Mouse (Mus musculus): Measurements from ENCODE around the gene Tnk2. TPM values are rescaled to one million over a fixed set of nuclear protein-coding genes. Genes with fewer than 3 reads are reported as not detected.
A peak's percentile ranks its signal among the peaks of the same experiment; 100 is the strongest.
"Not testable (repeated sequence)": the region's sequence is repeated elsewhere in the genome, so short reads cannot be mapped to it uniquely, and the experiment has no call there.

The Tnk2 gene
- polyA plus RNA-seq, 1 experiment from 2014 or later: 10.6 TPM

DNA sequence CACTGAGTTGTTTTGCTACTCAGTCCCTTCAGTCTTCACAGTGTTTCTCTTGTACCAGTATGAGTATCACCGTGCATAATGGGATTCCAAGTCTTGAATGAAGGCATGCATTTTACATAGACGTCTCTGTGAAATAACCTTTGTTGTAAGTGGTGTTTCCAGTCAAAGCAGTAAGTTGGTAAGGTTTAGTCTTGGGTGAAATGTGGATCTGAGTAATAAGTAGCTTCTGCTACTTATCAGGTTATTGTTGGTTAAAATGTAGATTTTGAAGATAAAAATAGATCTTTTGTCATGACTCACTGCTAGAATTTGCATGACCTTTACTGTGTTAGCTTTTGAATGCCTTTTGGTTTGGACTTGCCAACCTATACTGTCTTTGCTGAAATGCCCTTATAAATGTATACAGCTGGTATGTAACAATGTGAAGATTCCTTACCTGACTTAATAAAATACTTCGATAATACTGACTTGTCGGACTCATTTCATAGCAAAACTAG, 11.3 kb upstream of the Tnk2 start:
- H3K9me3 ChIP-seq (replicated peaks; ENCODE audit: control insufficient read depth, low read length): no peaks in the 10 kb centered on the region
- H3K4me1 ChIP-seq (ENCODE audit: control insufficient read depth, insufficient read depth, low read length): no peaks in the 10 kb centered on the region; the same call in 1 of the 2 replicates
- no peaks in the 10 kb centered on the region for H3K27me3 ChIP-seq (ENCODE audit: control insufficient read depth, insufficient read depth, low read length)
- no peak overlapping the region for H3K4me2 ChIP-seq (ENCODE audit: low read depth, low read length)
- H3K9ac ChIP-seq (ENCODE audit: low read length): no peak overlapping the region
- peaks cover 27% of the 10 kb centered on the region; the same call in 1 of the 2 replicates for H3K36me3 ChIP-seq (ENCODE audit: control insufficient read depth, insufficient read depth, low read length)
- ATAC-seq (ENCODE audit: insufficient read depth, low FRiP score): no peak
- no peak overlapping the region for H3K4me3 ChIP-seq (replicated peaks; ENCODE audit: low read length)
- no peak overlapping the region for H3K27ac ChIP-seq (ENCODE audit: low read length)
- WGBS: 91% methylated on average over 4 of the region's 4 CpGs

DNA sequence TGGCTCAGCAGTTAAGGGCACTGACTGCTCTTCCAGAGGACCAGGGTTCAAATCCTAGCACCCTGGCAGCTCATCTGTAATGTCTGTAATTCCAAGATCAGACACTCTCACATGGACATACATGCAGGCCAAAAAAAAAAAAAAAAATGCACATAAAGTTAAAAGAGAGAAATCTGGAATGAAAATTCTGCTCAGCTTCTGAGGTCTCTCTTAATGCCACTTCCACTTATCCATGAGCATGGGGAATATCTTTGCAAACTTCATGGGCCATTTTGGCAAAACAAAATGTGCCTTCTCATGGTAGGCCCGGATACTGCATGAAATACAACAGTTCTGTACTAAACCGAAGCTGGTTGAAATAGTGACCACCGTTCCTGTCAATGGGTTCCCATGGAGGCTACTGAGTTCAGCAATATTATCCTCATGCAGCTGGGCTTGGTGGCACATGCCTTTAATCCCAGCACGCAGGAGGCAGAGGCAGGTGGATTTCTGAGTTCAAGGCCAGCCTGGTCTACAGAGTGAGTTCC, 10.1 kb upstream of the Tnk2 start:
- ATAC-seq (ENCODE audit: insufficient read depth, low FRiP score): no peak
- Histone ChIP-seq H3K27ac (ENCODE audit: low read length) (no peak overlapping the region), H3K4me2 (ENCODE audit: low read depth, low read length) (no peak overlapping the region), H3K9me3 (replicated peaks; ENCODE audit: control insufficient read depth, low read length) (no peaks in the 10 kb centered on the region), H3K9ac (ENCODE audit: low read length) (no peak overlapping the region), H3K4me1 (ENCODE audit: control insufficient read depth, insufficient read depth, low read length) (no peaks in the 10 kb centered on the region; the same call in 1 of the 2 replicates), H3K4me3 (replicated peaks; ENCODE audit: low read length) (no peak overlapping the region), H3K36me3 (ENCODE audit: control insufficient read depth, insufficient read depth, low read length) (peaks cover 27% of the 10 kb centered on the region; the same call in 1 of the 2 replicates), H3K27me3 (ENCODE audit: control insufficient read depth, insufficient read depth, low read length) (no peaks in the 10 kb centered on the region)
- 87% methylated on average over 4 of the region's 4 CpGs for WGBS

DNA sequence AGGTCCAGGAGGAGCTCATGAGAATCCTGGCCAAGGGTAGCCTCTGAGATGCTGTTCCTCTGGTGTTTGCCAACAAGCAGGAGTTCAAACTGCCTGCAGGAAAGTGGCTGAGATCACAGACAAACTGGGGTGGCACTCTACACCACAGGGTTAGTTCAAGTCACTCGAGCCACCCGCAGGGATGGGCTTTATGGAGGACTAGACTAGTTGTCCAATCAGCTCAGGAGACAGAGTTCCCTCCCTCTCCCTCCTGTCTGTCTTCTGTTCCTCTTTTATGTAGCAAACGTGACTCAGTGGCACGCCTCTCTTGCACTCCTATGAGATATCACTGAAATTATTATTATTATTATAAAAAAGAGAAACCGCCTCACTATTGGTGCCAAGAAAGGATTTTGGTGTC, 9.5 kb upstream of the Tnk2 start:
- H3K9me3 ChIP-seq (replicated peaks; ENCODE audit: control insufficient read depth, low read length): no peaks in the 10 kb centered on the region
- H3K4me2 ChIP-seq (ENCODE audit: low read depth, low read length): no peak overlapping the region
- WGBS: 80% methylated on average over 5 of the region's 5 CpGs
- no peak overlapping the region for H3K9ac ChIP-seq (ENCODE audit: low read length)
- no peaks in the 10 kb centered on the region for H3K27me3 ChIP-seq (ENCODE audit: control insufficient read depth, insufficient read depth, low read length)
- H3K4me3 ChIP-seq (replicated peaks; ENCODE audit: low read length): no peak overlapping the region
- ATAC-seq (ENCODE audit: insufficient read depth, low FRiP score): no peak
- H3K4me1 ChIP-seq (ENCODE audit: control insufficient read depth, insufficient read depth, low read length): no peaks in the 10 kb centered on the region; the same call in 1 of the 2 replicates
- no peak overlapping the region for H3K27ac ChIP-seq (ENCODE audit: low read length)
- H3K36me3 ChIP-seq (ENCODE audit: control insufficient read depth, insufficient read depth, low read length): peaks cover 27% of the 10 kb centered on the region; the same call in 1 of the 2 replicates

DNA sequence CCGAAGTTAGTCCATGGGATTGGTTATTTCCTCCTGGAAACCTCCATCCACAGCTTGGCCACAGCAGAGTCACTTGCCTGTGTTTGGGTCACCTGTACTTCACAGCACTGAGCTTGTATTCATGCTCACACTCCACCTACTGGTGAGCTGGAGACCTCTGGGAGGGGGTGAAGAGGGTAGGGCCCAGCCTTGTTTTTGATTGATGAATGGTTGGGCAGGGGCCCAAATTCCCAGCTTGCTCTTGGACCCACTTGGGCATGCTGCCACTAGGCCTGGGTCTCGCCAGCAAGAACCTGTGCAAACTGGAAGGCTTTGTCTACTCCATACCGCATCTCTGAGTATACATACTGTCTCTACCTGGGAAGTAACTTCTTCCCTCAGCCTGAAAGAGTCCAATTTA, 8.4 kb upstream of the Tnk2 start:
- H3K9ac ChIP-seq (ENCODE audit: low read length): no peak overlapping the region
- ATAC-seq (ENCODE audit: insufficient read depth, low FRiP score): peak; percentile 35; the same call in 1 of the 2 replicates
- H3K9me3 ChIP-seq (replicated peaks; ENCODE audit: control insufficient read depth, low read length): no peaks in the 10 kb centered on the region
- H3K4me3 ChIP-seq (replicated peaks; ENCODE audit: low read length): no peak overlapping the region
- no peak overlapping the region for H3K4me2 ChIP-seq (ENCODE audit: low read depth, low read length)
- H3K4me1 ChIP-seq (ENCODE audit: control insufficient read depth, insufficient read depth, low read length): no peaks in the 10 kb centered on the region; the same call in 1 of the 2 replicates
- no peak overlapping the region for H3K27ac ChIP-seq (ENCODE audit: low read length)
- no peaks in the 10 kb centered on the region for H3K27me3 ChIP-seq (ENCODE audit: control insufficient read depth, insufficient read depth, low read length)
- 62% methylated on average over 3 of the region's 3 CpGs for WGBS
- 0 out of 2 replicates have a peak, but pooled peaks cover 20% of the 10 kb centered on the region for H3K36me3 ChIP-seq (ENCODE audit: control insufficient read depth, insufficient read depth, low read length)

DNA sequence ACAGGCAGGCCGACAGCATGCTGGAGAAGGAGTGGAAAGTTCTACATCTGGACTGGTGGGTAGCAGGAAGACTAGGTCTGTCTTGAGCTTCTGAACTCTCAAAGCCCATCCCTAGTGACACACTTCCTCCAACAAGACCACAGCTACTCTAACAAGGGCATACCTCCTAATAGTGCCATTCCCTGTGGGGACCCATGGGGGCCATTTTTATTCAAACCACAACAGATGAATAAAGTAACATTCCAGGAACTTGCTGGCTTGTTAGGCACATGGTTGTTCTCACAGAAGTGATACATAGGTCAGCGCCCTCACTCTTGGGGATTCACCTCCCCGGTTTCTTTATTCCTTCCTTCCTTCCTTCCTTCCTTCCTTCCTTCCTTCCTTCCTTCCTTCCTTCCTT, 7.3 kb upstream of the Tnk2 start:
- H3K4me2 ChIP-seq (ENCODE audit: low read depth, low read length): no peak overlapping the region
- WGBS: 84% methylated on average over 3 of the region's 3 CpGs
- H3K4me1 ChIP-seq (ENCODE audit: control insufficient read depth, insufficient read depth, low read length): no peaks in the 10 kb centered on the region; the same call in 1 of the 2 replicates
- no peaks in the 10 kb centered on the region for H3K27me3 ChIP-seq (ENCODE audit: control insufficient read depth, insufficient read depth, low read length)
- 0 out of 2 replicates have a peak, but pooled peaks cover 12% of the 10 kb centered on the region for H3K36me3 ChIP-seq (ENCODE audit: control insufficient read depth, insufficient read depth, low read length)
- H3K9ac ChIP-seq (ENCODE audit: low read length): no peak overlapping the region
- no peak for ATAC-seq (ENCODE audit: insufficient read depth, low FRiP score)
- H3K4me3 ChIP-seq (replicated peaks; ENCODE audit: low read length): no peak overlapping the region
- no peak overlapping the region for H3K27ac ChIP-seq (ENCODE audit: low read length)
- H3K9me3 ChIP-seq (replicated peaks; ENCODE audit: control insufficient read depth, low read length): no peaks in the 10 kb centered on the region

DNA sequence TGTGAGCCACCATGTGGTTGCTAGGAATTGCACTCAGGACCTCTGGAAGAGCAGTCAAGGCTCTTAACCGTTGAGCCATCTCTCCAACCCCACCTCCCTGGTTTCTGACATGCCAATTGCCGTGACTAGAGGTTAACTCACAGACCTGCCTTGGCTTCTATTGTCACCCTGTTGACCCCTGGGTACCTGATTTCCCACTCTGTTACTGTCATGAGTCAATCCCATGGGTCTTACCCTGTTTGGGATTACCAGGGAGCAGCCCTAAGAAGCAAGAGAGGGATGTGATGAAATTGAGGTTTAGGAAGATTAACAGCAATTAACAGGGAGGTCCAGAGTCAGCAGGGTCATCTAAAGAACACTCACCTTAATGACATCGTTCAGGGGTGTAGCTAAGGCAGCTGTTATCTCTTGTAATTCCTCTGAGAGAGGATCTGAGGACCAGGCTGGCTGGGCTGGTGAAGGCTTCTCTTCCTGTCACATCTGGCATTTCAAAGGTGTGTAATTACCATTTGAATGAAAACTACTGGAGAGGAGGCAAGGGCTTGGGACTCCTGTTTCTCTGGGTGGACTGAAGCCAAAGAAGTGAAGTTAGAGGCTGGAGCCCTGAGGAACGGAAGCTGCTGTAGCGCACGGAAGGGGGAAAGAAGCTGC, 6.7 kb upstream of the Tnk2 start:
- 0 out of 2 replicates have a peak, but pooled peaks cover 9% of the 10 kb centered on the region for H3K36me3 ChIP-seq (ENCODE audit: control insufficient read depth, insufficient read depth, low read length)
- no peaks in the 10 kb centered on the region for H3K27me3 ChIP-seq (ENCODE audit: control insufficient read depth, insufficient read depth, low read length)
- no peak overlapping the region for H3K27ac ChIP-seq (ENCODE audit: low read length)
- H3K4me1 ChIP-seq (ENCODE audit: control insufficient read depth, insufficient read depth, low read length): no peaks in the 10 kb centered on the region; the same call in 1 of the 2 replicates
- no peak overlapping the region for H3K9ac ChIP-seq (ENCODE audit: low read length)
- no peak for ATAC-seq (ENCODE audit: insufficient read depth, low FRiP score)
- no peak overlapping the region for H3K4me2 ChIP-seq (ENCODE audit: low read depth, low read length)
- WGBS: 37% methylated on average over 6 of the region's 6 CpGs
- H3K4me3 ChIP-seq (replicated peaks; ENCODE audit: low read length): no peak overlapping the region
- no peaks in the 10 kb centered on the region for H3K9me3 ChIP-seq (replicated peaks; ENCODE audit: control insufficient read depth, low read length)

DNA sequence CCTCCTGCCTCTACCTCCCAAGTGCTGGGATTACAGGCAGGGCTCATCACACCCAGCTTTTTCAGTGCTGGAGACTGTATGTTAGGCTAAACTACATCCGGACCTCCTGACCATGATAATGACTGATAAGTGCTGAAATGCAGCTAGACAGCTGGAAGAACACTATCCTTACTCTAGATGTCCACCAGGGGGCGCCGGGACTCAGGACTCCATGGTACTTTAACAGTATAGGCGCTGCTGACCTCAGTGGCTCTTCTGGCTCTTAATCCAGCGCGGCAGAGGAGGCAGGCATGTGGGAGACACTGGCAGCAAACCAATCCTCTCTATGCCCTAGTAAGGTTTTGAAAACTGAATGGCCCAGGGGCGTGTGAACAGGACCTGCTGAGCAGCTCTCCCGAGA, 5.2 kb upstream of the Tnk2 start:
- H3K36me3 ChIP-seq (ENCODE audit: control insufficient read depth, insufficient read depth, low read length): no peaks in the 10 kb centered on the region
- no peak overlapping the region for H3K27ac ChIP-seq (ENCODE audit: low read length)
- no peak overlapping the region for H3K9ac ChIP-seq (ENCODE audit: low read length)
- ATAC-seq (ENCODE audit: insufficient read depth, low FRiP score): peak; percentile 35
- H3K4me1 ChIP-seq (ENCODE audit: control insufficient read depth, insufficient read depth, low read length): no peaks in the 10 kb centered on the region; the same call in 1 of the 2 replicates
- no peaks in the 10 kb centered on the region for H3K9me3 ChIP-seq (replicated peaks; ENCODE audit: control insufficient read depth, low read length)
- no peaks in the 10 kb centered on the region for H3K27me3 ChIP-seq (ENCODE audit: control insufficient read depth, insufficient read depth, low read length)
- H3K4me3 ChIP-seq (replicated peaks; ENCODE audit: low read length): no peak overlapping the region
- 7% methylated on average over 8 of the region's 8 CpGs for whole genome bisulfite sequencing
- no peak overlapping the region for H3K4me2 ChIP-seq (ENCODE audit: low read depth, low read length)

DNA sequence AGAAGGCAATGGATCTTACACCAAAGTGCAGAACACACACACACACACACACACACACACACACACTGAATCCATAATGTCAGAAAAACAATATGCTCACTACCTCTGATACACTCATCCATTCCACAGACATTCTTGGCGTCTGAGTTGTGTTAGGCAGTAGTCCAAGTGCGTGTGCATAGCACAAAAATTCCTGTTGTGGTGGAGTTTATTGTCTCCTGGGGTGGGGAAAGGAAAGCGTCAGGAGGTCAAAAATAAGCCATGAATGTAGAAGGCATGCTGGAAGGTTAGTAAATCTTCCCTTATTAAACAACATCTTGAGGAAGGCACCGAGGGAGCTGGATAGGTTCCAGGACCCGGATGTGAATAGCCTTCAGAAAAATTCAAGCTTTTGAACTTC, 3.6 kb upstream of the Tnk2 start:
- Histone ChIP-seq H3K9ac (ENCODE audit: low read length) (no peak overlapping the region), H3K27me3 (ENCODE audit: control insufficient read depth, insufficient read depth, low read length) (no peaks in the 10 kb centered on the region), H3K4me3 (replicated peaks; ENCODE audit: low read length) (no peak overlapping the region), H3K4me2 (ENCODE audit: low read depth, low read length) (no peak overlapping the region), H3K36me3 (ENCODE audit: control insufficient read depth, insufficient read depth, low read length) (no peaks in the 10 kb centered on the region), H3K9me3 (replicated peaks; ENCODE audit: control insufficient read depth, low read length) (no peaks in the 10 kb centered on the region), H3K27ac (ENCODE audit: low read length) (no peak overlapping the region), H3K4me1 (ENCODE audit: control insufficient read depth, insufficient read depth, low read length) (peaks cover 5% of the 10 kb centered on the region)
- ATAC-seq (ENCODE audit: insufficient read depth, low FRiP score): no peak
- WGBS: 42% methylated on average over 5 of the region's 5 CpGs

DNA sequence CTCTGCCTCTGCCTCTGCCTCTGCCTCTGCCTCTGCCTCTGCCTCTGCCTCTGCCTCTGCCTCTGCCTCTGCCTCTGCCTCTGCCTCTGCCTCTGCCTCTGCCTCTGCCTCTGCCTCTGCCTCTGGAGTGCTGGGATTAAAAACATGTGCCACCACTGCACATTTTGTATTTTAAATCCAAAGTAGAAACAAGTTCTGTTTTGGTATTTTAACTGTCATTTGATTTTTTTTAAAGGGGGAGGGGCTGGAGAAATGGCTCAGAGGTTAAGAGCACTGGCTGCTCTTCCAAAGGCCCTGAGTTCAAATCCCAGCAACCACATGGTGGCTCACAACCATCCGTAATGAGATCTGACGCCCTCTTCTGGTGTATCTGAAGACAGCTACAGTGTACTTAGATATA, 3.0 kb upstream of the Tnk2 start:
- H3K27ac ChIP-seq (ENCODE audit: low read length); ATAC-seq (ENCODE audit: insufficient read depth, low FRiP score); H3K9me3 ChIP-seq (replicated peaks; ENCODE audit: control insufficient read depth, low read length); H3K36me3 ChIP-seq (ENCODE audit: control insufficient read depth, insufficient read depth, low read length); H3K9ac ChIP-seq (ENCODE audit: low read length); H3K27me3 ChIP-seq (ENCODE audit: control insufficient read depth, insufficient read depth, low read length); H3K4me3 ChIP-seq (replicated peaks; ENCODE audit: low read length); H3K4me2 ChIP-seq (ENCODE audit: low read depth, low read length): not testable (repeated sequence)
- 65% methylated on average over 2 of the region's 2 CpGs for WGBS
- H3K4me1 ChIP-seq (ENCODE audit: control insufficient read depth, insufficient read depth, low read length): peaks cover 11% of the 10 kb centered on the region
